Mouse (Mus musculus) hindbrain, embryonic 14.5 days (tissue): Measurements from ENCODE around the gene Tceanc2. TPM values are rescaled to one million over a fixed set of nuclear protein-coding genes. Genes with fewer than 3 reads are reported as not detected.

Source experiments
- ATAC-seq: fragments of 200-750 bp; cut with Nextera tagmentation; 2 replicates; pipeline ENCODE4 v1.8.0; 2017; ENCODE audit warnings: moderate number of reproducible peaks, mild to moderate bottlenecking, moderate TSS enrichment, moderate library complexity; ENCODE audit not compliant: low FRiP score
- DNase-seq: peaks from one replicate; pipeline ENCODE4 v3.0.0-alpha.2; 2015; ENCODE audit warnings: low spot score
- H3K27ac ChIP-seq: fragments of 300-500 bp; sonication (generic); 2 replicates; pipeline ENCODE4 v1.5.1; 2014; ENCODE audit warnings: mild to moderate bottlenecking, moderate library complexity
- H3K27me3 ChIP-seq: fragments of 300-500 bp; sonication (generic); 2 replicates; pipeline ENCODE4 v1.6.1; 2014; ENCODE audit warnings: mild to moderate bottlenecking, low read length, mixed read lengths; ENCODE audit not compliant: control insufficient read depth, insufficient read depth
- H3K36me3 ChIP-seq: fragments of 300-500 bp; sonication (generic); replicated peaks from 2 replicates; pipeline ENCODE4 v1.6.1; 2014; ENCODE audit not compliant: control insufficient read depth, insufficient read depth
- H3K4me1 ChIP-seq: fragments of 300-500 bp; sonication (generic); replicated peaks from 2 replicates; pipeline ENCODE4 v1.6.1; 2014; ENCODE audit warnings: antibody characterized with exemption, low read length, mixed read lengths; ENCODE audit not compliant: control insufficient read depth, insufficient read depth
- H3K4me2 ChIP-seq: fragments of 300-500 bp; sonication (generic); replicated peaks from 2 replicates; pipeline ENCODE4 v1.6.1; 2014; ENCODE audit warnings: mild to moderate bottlenecking, moderate library complexity
- H3K4me3 ChIP-seq: fragments of 300-500 bp; sonication (generic); replicated peaks from 2 replicates; pipeline ENCODE4 v1.5.1; 2014; ENCODE audit warnings: mild to moderate bottlenecking, low read length
- H3K9ac ChIP-seq: fragments of 300-500 bp; sonication (generic); 2 replicates; pipeline ENCODE4 v1.6.1; 2014
- H3K9me3 ChIP-seq: fragments of 300-500 bp; sonication (generic); 2 replicates; pipeline ENCODE4 v1.6.1; 2016; ENCODE audit warnings: low read length; ENCODE audit not compliant: control insufficient read depth
- WGBS: fragments of 180-500 bp; shearing (Covaris S2); extraction: QIAGEN DNeasy Blood & Tissue Kit; methylation state at CpG from one replicate; pipeline ENCODE4 v1.1.7; 2014; 5-methylcytosine and 5-hydroxymethylcytosine counted together
- polyA plus RNA-seq: library from polyadenylated mRNA; unstranded; fragments of >200 nt; fragmentation: Nextera tagmentation; extraction: Ambion mirVana; gene quantifications from 2 replicates; pipeline ENCODE4 v1.2.1, GENCODE M21; 2014

The Tceanc2 gene
- polyA plus RNA-seq, 1 experiment from 2014 or later = 22.9 TPM

DNA sequence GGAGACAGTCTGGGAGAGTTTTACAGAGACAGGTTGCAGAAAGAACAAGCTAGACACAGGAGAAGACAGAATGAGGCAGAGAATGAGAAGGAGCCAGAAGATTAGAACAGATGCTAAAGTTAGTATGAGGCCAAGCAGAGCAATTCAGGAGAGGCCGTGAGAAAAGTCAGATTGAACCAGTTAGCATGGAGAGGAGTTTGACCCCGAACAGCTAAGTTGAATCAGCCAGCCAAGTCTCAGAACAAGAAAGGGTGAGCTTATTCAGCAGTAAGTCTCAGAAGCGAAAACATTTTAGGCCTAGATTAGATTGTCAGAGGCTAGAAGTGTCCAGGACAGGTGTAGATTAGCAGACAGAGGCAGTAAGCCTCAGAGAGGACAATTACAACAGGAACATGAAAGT, 42.4 kb downstream of the Tceanc2 start:
- Histone ChIP-seq H3K9me3 (no peaks in the 10 kb centered on the region), H3K27ac (no peak overlapping the region), H3K9ac (no peak overlapping the region), H3K4me2 (no peak overlapping the region), H3K27me3 (no peaks in the 10 kb centered on the region), H3K4me3 (no peak overlapping the region), H3K4me1 (peaks cover 28% of the 10 kb centered on the region), H3K36me3 (no peaks in the 10 kb centered on the region)
- DNase-seq (no peak), ATAC-seq (no peak)
- WGBS = 67% methylated on average over 3 of the region's 3 CpGs

DNA sequence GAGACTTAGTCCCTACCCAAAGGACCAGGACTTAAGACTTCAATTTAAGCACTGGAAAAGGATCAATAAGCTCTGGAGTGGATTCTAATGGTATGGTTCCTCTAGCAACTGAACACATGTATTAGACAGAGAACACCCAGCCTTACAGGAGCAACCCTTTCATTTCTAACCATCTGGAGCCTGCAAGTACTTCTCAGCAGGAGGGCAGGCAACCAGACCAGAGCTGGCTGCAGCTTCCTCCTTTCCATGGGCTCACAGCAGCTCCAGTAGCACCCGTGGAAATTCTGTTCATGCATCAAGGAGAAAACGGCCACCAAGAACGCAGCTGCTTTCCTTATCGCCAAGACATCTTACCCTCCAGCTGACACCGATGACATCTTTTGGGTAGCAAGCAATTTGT, 43.3 kb downstream of the Tceanc2 start:
- Histone ChIP-seq H3K9ac (no peak overlapping the region), H3K4me1 (peaks cover 28% of the 10 kb centered on the region), H3K4me2 (no peak overlapping the region), H3K4me3 (no peak overlapping the region), H3K27ac (no peak overlapping the region), H3K36me3 (no peaks in the 10 kb centered on the region), H3K27me3 (no peaks in the 10 kb centered on the region), H3K9me3 (no peaks in the 10 kb centered on the region)
- DNase-seq (no peak), ATAC-seq (no peak)
- 74% methylated on average over 5 of the region's 5 CpGs for WGBS

DNA sequence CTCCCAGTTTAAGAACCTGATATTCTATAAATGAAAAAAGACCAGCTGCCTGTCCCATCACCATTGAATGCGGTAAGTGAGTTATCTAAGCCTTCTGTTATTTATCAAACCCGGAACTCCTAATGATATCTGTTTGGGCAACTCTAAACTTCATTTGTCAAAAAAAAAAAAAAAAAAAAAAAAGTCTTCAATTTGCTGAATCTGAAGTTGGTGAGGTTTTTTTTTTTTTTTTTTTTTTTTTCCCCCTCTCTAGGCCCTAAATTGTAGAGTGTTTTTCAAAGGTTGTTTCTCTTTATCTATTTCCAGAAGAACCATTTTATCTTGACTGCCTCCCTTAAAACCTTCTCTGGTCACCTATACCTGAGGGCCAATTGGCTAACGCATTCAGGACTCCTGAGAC, 44.0 kb downstream of the Tceanc2 start:
- WGBS = 94% methylated on average over 3 of the region's 3 CpGs
- H3K4me3 ChIP-seq = no peak overlapping the region
- H3K9ac ChIP-seq = no peak overlapping the region
- H3K27ac ChIP-seq = no peak overlapping the region
- H3K27me3 ChIP-seq = no peaks in the 10 kb centered on the region
- no peak for DNase-seq
- peaks cover 21% of the 10 kb centered on the region for H3K4me1 ChIP-seq
- no peak overlapping the region for H3K4me2 ChIP-seq
- no peaks in the 10 kb centered on the region for H3K36me3 ChIP-seq
- ATAC-seq = no peak
- H3K9me3 ChIP-seq = no peaks in the 10 kb centered on the region

DNA sequence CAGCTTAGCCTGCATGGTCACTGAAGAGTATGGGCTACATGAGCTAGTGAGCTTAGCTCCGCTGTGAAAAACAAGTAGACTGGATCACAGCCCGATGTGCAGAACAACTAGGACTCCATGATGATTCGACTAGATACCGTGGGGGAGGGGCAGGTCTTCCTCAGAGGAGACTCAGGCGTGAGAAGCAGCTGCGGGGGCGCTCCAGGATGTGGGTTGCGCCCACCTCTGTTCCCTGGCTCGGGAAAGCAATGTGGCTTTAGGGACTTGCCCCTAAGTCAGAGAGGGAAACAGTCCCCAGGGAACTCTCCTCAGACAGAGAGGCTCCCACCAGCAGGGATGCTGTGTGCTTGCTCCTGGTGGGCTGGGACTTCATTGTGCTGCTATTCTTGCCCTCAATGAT, 48.4 kb downstream of the Tceanc2 start:
- H3K4me1 ChIP-seq = peaks cover 16% of the 10 kb centered on the region
- H3K36me3 ChIP-seq = no peaks in the 10 kb centered on the region

GRCm38 (mm10) chr4:107129373-107129772, 49.5 kb downstream of the Tceanc2 start:
- no peak overlapping the region for H3K9ac ChIP-seq
- ATAC-seq (no peak), DNase-seq (no peak)
- no peak overlapping the region for H3K4me3 ChIP-seq
- H3K4me2 ChIP-seq = no peak overlapping the region
- H3K27me3 ChIP-seq = no peaks in the 10 kb centered on the region
- H3K9me3 ChIP-seq = no peaks in the 10 kb centered on the region
- no peaks in the 10 kb centered on the region for H3K36me3 ChIP-seq
- no peak overlapping the region for H3K27ac ChIP-seq
- 79% methylated on average over 8 of the region's 8 CpGs for WGBS
- peaks cover 15% of the 10 kb centered on the region for H3K4me1 ChIP-seq

More for the DNA sequence above, 48.4 kb downstream of the Tceanc2 start:
- Histone ChIP-seq H3K9me3 (no peaks in the 10 kb centered on the region), H3K27me3 (no peaks in the 10 kb centered on the region), H3K27ac (no peak overlapping the region), H3K9ac (no peak overlapping the region), H3K4me2 (no peak overlapping the region), H3K4me3 (no peak overlapping the region)
- 18% methylated on average over 9 of the region's 9 CpGs for WGBS
- no peak for ATAC-seq
- no peak for DNase-seq

- Histone ChIP-seq H3K27ac (no peak overlapping the region), H3K36me3 (no peaks in the 10 kb centered on the region), H3K4me1 (peaks cover 15% of the 10 kb centered on the region), H3K9ac (no peak overlapping the region), H3K9me3 (no peaks in the 10 kb centered on the region), H3K4me3 (no peak overlapping the region), H3K4me2 (no peak overlapping the region), H3K27me3 (no peaks in the 10 kb centered on the region)
- DNase-seq = no peak
- 18% methylated on average over 13 of the region's 13 CpGs for WGBS
- ATAC-seq = 0 out of 2 replicates have a peak, but pooled peaks have one; percentile 39
These were observed 50.8 kb downstream of the Tceanc2 start for GRCm38 (mm10) chr4:107127901-107128669.

DNA sequence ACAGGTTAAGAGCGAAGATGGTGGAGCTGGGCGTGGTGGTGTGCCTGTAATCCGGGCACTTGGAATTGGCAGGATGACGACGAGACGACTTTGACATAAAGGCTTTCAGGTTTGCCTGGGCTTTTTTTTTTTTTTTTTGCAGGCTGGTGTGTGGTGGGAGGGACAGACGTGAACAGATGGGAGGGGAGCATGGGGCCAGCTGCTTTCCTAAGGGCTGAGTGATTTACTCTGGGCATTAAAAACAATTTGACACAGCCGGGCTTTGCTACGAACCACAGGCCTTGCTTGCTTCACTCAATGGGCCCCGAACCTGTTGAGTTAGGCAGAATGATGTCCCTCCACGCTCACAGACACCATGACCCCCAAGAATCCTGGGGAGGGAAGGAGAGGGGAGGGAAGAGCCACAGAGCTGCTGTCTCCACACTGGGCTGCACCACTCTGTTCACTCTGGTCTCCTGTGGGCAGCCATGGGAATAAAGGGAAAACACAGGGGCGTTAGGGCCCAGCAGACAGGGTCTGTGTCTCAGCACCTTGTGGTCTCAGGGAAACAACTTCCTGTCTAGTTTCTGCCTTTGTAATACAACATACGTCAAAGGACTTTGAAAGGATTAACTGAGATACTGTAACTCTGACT, 51.9 kb downstream of the Tceanc2 start:
- no peak overlapping the region for H3K4me3 ChIP-seq
- H3K27me3 ChIP-seq = no peaks in the 10 kb centered on the region
- H3K4me1 ChIP-seq = peaks cover 15% of the 10 kb centered on the region
- DNase-seq (no peak), ATAC-seq (no peak)
- H3K4me2 ChIP-seq = no peak overlapping the region
- H3K36me3 ChIP-seq = no peaks in the 10 kb centered on the region
- no peaks in the 10 kb centered on the region for H3K9me3 ChIP-seq
- 33% methylated on average over 13 of the region's 13 CpGs for WGBS
- H3K27ac ChIP-seq = no peak overlapping the region
- no peak overlapping the region for H3K9ac ChIP-seq

DNA sequence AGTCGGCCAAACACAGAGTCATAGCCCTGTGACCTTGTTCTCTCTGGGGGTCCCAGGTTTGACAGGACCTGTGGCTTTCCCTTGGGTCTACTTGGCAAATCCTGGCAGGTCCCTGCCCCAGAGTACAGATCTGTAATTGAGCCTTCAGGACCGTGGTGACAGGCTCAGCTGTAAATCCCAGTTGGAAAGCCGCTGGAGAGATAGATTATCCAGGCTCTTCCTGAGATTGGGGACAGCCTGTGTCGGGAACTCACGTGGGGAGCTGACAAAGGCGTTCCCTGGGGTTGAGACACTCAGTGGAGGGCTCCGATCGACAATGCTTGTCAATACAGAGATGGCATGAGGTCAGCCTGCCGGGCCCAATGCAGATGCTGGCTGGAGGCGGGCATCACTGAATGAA, 52.5 kb downstream of the Tceanc2 start:
- Histone ChIP-seq H3K27me3 (no peaks in the 10 kb centered on the region), H3K36me3 (no peaks in the 10 kb centered on the region), H3K27ac (no peak overlapping the region), H3K4me3 (no peak overlapping the region), H3K9me3 (no peaks in the 10 kb centered on the region), H3K4me1 (peaks cover 15% of the 10 kb centered on the region), H3K9ac (no peak overlapping the region), H3K4me2 (no peak overlapping the region)
- ATAC-seq (no peak), DNase-seq (no peak)
- 29% methylated on average over 10 of the region's 10 CpGs for WGBS

- Histone ChIP-seq H3K4me1 (peaks cover 15% of the 10 kb centered on the region), H3K4me3 (no peak overlapping the region), H3K27ac (no peak overlapping the region), H3K9ac (no peak overlapping the region), H3K4me2 (no peak overlapping the region), H3K27me3 (no peaks in the 10 kb centered on the region), H3K9me3 (no peaks in the 10 kb centered on the region), H3K36me3 (no peaks in the 10 kb centered on the region)
- ATAC-seq (no peak), DNase-seq (no peak)
- 53% methylated on average over 5 of the region's 5 CpGs for WGBS
These were observed 53.8 kb downstream of the Tceanc2 start for GRCm38 (mm10) chr4:107125101-107125500.
